Mouse (Mus musculus): Measurements from ENCODE around the gene Atg7. TPM values are rescaled to one million over a fixed set of nuclear protein-coding genes. Genes with fewer than 3 reads are reported as not detected.
A peak's percentile ranks its signal among the peaks of the same experiment; 100 is the strongest.

The Atg7 gene
- polyA plus RNA-seq, 1 experiment from 2014 or later = 25.5 TPM

- in situ Hi-C loops (cut with MboI; ENCODE audit: low pct_unique_long_range_greater_than_20kb) = no loop called here
- ATAC-seq (peak; percentile 67), DNase-seq (ENCODE audit: low read depth, low spot score) (peak; percentile 75)
- POLR2A ChIA-PET = interaction anchor here (0.7 kb wide), 1 partner anchor 8 kb away, joined by 3 read pairs; no protein-coding TSS in a partner anchor
- no peak for TF ChIP-seq CTCF (IDR thresholded peaks at IDR 0.05)
- CTCF ChIA-PET = interaction anchor here (1.0 to 2.7 kb wide), 3 partner anchors 9 to 41 kb away, joined by 3 to 8 read pairs (median 4); no protein-coding TSS in a partner anchor
- H3K27me3 ChIP-seq = no peaks in the 10 kb centered on the region
These were observed 232.2 kb downstream of the Atg7 start for GRCm38 (mm10) chr6:114875018-114875558.

- in situ Hi-C loops (cut with MboI; ENCODE audit: low pct_unique_long_range_greater_than_20kb) = no loop called here
- H3K27me3 ChIP-seq = no peaks in the 10 kb centered on the region
- TF ChIP-seq CTCF (IDR thresholded peaks at IDR 0.05) = no peak
- ATAC-seq = no peak
- no peak for DNase-seq (ENCODE audit: low read depth, low spot score)
- CTCF ChIA-PET = interaction anchor here (1.0 kb wide), 1 partner anchor 40 kb away, joined by 4 read pairs; no protein-coding TSS in a partner anchor
- POLR2A ChIA-PET = no interaction called here
These were observed 233.1 kb downstream of the Atg7 start for GRCm38 (mm10) chr6:114876033-114876432.

- H3K27me3 ChIP-seq = no peaks in the 10 kb centered on the region
- in situ Hi-C loops (cut with MboI; ENCODE audit: low pct_unique_long_range_greater_than_20kb) = no loop called here
- CTCF ChIA-PET = no interaction called here
- no peak for TF ChIP-seq CTCF (IDR thresholded peaks at IDR 0.05)
- DNase-seq (ENCODE audit: low read depth, low spot score) (no peak), ATAC-seq (no peak)
- POLR2A ChIA-PET = interaction anchor here (0.7 kb wide), 1 partner anchor 19 kb away, joined by 5 read pairs; no protein-coding TSS in a partner anchor
These were observed 233.6 kb downstream of the Atg7 start for GRCm38 (mm10) chr6:114876546-114876945.

- TF ChIP-seq CTCF (IDR thresholded peaks at IDR 0.05) = no peak
- no peak for DNase-seq (ENCODE audit: low read depth, low spot score)
- ChIA-PET CTCF (interaction anchor here (1.2 to 1.6 kb wide), 4 partner anchors 10 to 41 kb away, joined by 3 to 4 read pairs (median 3); no protein-coding TSS in a partner anchor), POLR2A (interaction anchor here (0.6 kb wide), 1 partner anchor 12 kb away, joined by 3 read pairs; no protein-coding TSS in a partner anchor)
- peak; percentile 41 for ATAC-seq
- in situ Hi-C loops (cut with MboI; ENCODE audit: low pct_unique_long_range_greater_than_20kb) = no loop called here
- H3K27me3 ChIP-seq = no peaks in the 10 kb centered on the region
These were observed 236.1 kb downstream of the Atg7 start for GRCm38 (mm10) chr6:114878841-114879520.

DNA sequence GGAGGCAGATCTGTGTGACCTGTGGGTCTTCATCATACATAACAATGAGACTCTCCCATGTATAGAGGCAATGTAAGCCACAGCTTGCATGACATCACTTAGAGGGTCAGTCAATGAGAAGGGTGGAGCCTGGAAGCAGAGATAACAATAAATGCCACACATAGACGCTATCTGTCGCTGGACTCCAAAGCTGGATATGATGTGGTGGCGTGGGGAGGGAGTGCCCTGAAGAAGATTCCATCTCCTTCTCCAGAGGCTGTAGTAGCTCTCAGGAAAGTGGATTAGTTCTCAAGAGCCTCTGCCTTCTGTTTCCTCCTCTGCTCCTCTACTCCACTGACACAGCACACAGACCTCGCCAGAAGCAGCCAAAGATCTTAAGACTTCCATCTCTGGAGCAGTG lies 237.9 kb downstream of the Atg7 start:
- no peak for ATAC-seq
- TF ChIP-seq CTCF (IDR thresholded peaks at IDR 0.05) = no peak
- no peak for DNase-seq (ENCODE audit: low read depth, low spot score)
- no peaks in the 10 kb centered on the region for H3K27me3 ChIP-seq
- ChIA-PET CTCF (interaction anchor here (1.1 kb wide), 1 partner anchor 156 kb away, joined by 3 read pairs; no protein-coding TSS in a partner anchor), POLR2A (interaction anchor here (0.6 to 0.9 kb wide), 2 partner anchors 14 to 88 kb away, joined by 3 to 4 read pairs; no protein-coding TSS in a partner anchor)
- in situ Hi-C loops (cut with MboI; ENCODE audit: low pct_unique_long_range_greater_than_20kb) = no loop called here

- DNase-seq (ENCODE audit: low read depth, low spot score) (no peak), ATAC-seq (no peak)
- no peak for TF ChIP-seq CTCF (IDR thresholded peaks at IDR 0.05)
- POLR2A ChIA-PET = interaction anchor here (1.3 to 1.6 kb wide), 2 partner anchors 8 to 14 kb away, joined by 3 read pairs; no protein-coding TSS in a partner anchor
- no peaks in the 10 kb centered on the region for H3K27me3 ChIP-seq
- in situ Hi-C loops (cut with MboI; ENCODE audit: low pct_unique_long_range_greater_than_20kb) = no loop called here
- CTCF ChIA-PET = interaction anchor here (1.0 to 1.9 kb wide), 2 partner anchors 16 to 31 kb away, joined by 3 to 4 read pairs; no protein-coding TSS in a partner anchor
These were observed 239.3 kb downstream of the Atg7 start for GRCm38 (mm10) chr6:114882212-114882611.

- no peaks in the 10 kb centered on the region for H3K27me3 ChIP-seq
- POLR2A ChIA-PET = interaction anchor here (0.6 to 1.6 kb wide), 4 partner anchors 8 to 238 kb away, joined by 3 to 4 read pairs (median 3); no protein-coding TSS in a partner anchor
- CTCF ChIA-PET = interaction anchor here (1.0 to 1.9 kb wide), 2 partner anchors 16 to 25 kb away, joined by 3 to 4 read pairs; no protein-coding TSS in a partner anchor
- ATAC-seq (no peak), DNase-seq (ENCODE audit: low read depth, low spot score) (no peak)
- in situ Hi-C loops (cut with MboI; ENCODE audit: low pct_unique_long_range_greater_than_20kb) = no loop called here
- TF ChIP-seq CTCF (IDR thresholded peaks at IDR 0.05) = no peak
These were observed 239.8 kb downstream of the Atg7 start for GRCm38 (mm10) chr6:114882675-114883074.

DNA sequence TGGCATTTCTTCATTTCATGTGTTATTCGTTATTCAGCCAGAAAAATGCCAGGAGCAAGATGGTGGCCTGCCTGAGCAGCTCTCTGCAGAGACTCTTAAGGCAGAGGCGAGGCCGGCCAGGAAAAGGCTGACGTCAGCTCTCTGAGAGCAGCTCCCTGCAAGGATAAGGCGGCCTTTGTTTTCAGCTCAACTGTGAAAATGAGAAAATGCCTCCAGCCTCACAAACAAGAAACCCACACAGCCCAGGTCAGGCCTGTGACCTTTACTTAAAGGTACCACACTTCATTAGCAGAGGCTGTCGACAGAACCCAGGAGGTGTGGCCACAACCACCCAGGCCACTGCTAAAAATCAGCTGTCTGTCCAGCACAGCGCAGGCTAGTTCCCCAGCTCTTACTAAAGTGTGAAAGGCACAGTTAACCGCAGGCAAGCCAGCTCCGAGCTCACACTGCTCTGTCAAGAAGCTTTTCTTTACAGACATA lies 240.4 kb downstream of the Atg7 start:
- ATAC-seq (no peak), DNase-seq (ENCODE audit: low read depth, low spot score) (no peak)
- in situ Hi-C loops (cut with MboI; ENCODE audit: low pct_unique_long_range_greater_than_20kb) = no loop called here
- no peak for TF ChIP-seq CTCF (IDR thresholded peaks at IDR 0.05)
- H3K27me3 ChIP-seq = no peaks in the 10 kb centered on the region
- ChIA-PET CTCF (interaction anchor here (1.0 to 1.9 kb wide), 3 partner anchors 9 to 26 kb away, joined by 3 to 8 read pairs (median 4); no protein-coding TSS in a partner anchor), POLR2A (interaction anchor here (0.6 to 1.3 kb wide), 3 partner anchors 8 to 239 kb away, joined by 3 to 4 read pairs (median 3); no protein-coding TSS in a partner anchor)

GRCm38 (mm10) chr6:114885129-114885528 lies 242.2 kb downstream of the Atg7 start:
- POLR2A ChIA-PET = no interaction called here
- no peak for TF ChIP-seq CTCF (IDR thresholded peaks at IDR 0.05)
- CTCF ChIA-PET = no interaction called here
- DNase-seq (ENCODE audit: low read depth, low spot score) (no peak), ATAC-seq (no peak)
- in situ Hi-C loops (cut with MboI; ENCODE audit: low pct_unique_long_range_greater_than_20kb) = no loop called here
- H3K27me3 ChIP-seq = no peaks in the 10 kb centered on the region

- TF ChIP-seq CTCF (IDR thresholded peaks at IDR 0.05) = no peak
- DNase-seq (ENCODE audit: low read depth, low spot score) = no peak
- no peak for ATAC-seq
- ChIA-PET POLR2A (no interaction called here), CTCF (no interaction called here)
- in situ Hi-C loops (cut with MboI; ENCODE audit: low pct_unique_long_range_greater_than_20kb) = no loop called here
- no peaks in the 10 kb centered on the region for H3K27me3 ChIP-seq
These were observed 243.1 kb downstream of the Atg7 start for GRCm38 (mm10) chr6:114886012-114886411.

Data from Patski (cell line).